Mouse (Mus musculus) forebrain, postnatal 0 days (tissue): Measurements from ENCODE around the gene Mtx1. TPM values are rescaled to one million over a fixed set of nuclear protein-coding genes. Genes with fewer than 3 reads are reported as not detected.
"Not testable (repeated sequence)": the region's sequence is repeated elsewhere in the genome, so short reads cannot be mapped to it uniquely, and the experiment has no call there.

Experiments
- ATAC-seq: fragments of 200-750 bp; cut with Nextera tagmentation; 2 replicates; pipeline ENCODE4 v1.8.0; 2017; ENCODE audit warnings: mild to moderate bottlenecking, moderate library complexity
- DNase-seq: peaks from one replicate; pipeline ENCODE4 v3.0.0-alpha.2; 2015
- H3K27ac ChIP-seq: fragments of 300-500 bp; sonication (generic); 2 replicates; pipeline ENCODE4 v1.5.1; 2014; ENCODE audit warnings: low read depth, mild to moderate bottlenecking, antibody characterized with exemption, low read length, moderate library complexity, mixed read lengths
- H3K27me3 ChIP-seq: fragments of 300-500 bp; sonication (generic); 2 replicates; pipeline ENCODE4 v1.6.1; 2014; ENCODE audit warnings: mild to moderate bottlenecking, low read length, mixed read lengths; ENCODE audit not compliant: insufficient read depth
- H3K36me3 ChIP-seq: fragments of 300-500 bp; sonication (generic); 2 replicates; pipeline ENCODE4 v1.6.1; 2014; ENCODE audit warnings: mild to moderate bottlenecking, moderate library complexity; ENCODE audit not compliant: insufficient read depth
- H3K4me1 ChIP-seq: fragments of 300-500 bp; sonication (generic); 2 replicates; pipeline ENCODE4 v1.6.1; 2014; ENCODE audit warnings: antibody characterized with exemption; ENCODE audit not compliant: insufficient read depth
- H3K4me2 ChIP-seq: fragments of 300-500 bp; sonication (generic); 2 replicates; pipeline ENCODE4 v1.6.1; 2014; ENCODE audit warnings: low read depth, mild to moderate bottlenecking, moderate library complexity
- H3K4me3 ChIP-seq: fragments of 300-500 bp; sonication (generic); 2 replicates; pipeline ENCODE4 v1.5.1; 2014; ENCODE audit warnings: low read depth, low read length, mixed read lengths
- H3K9ac ChIP-seq: fragments of 300-500 bp; sonication (generic); 2 replicates; pipeline ENCODE4 v1.6.1; 2014; ENCODE audit warnings: mild to moderate bottlenecking
- H3K9me3 ChIP-seq: fragments of 300-500 bp; sonication (generic); 2 replicates; pipeline ENCODE4 v1.6.1; 2016; ENCODE audit warnings: low read length
- CTCF ChIP-seq: sonication (generic); IDR thresholded peaks from 2 replicates; pipeline ENCODE4 v1.5.1; 2016; ENCODE audit warnings: antibody characterized with exemption, control low read depth, low read depth
- WGBS: fragments of 180-500 bp; shearing (Covaris S2); extraction: QIAGEN DNeasy Blood & Tissue Kit; methylation state at CpG from one replicate; pipeline ENCODE4 v1.1.7; 2014; 5-methylcytosine and 5-hydroxymethylcytosine counted together
- polyA plus RNA-seq: library from polyadenylated mRNA; unstranded; fragments of >200 nt; fragmentation: Nextera tagmentation; extraction: Ambion mirVana; gene quantifications from 2 replicates; pipeline ENCODE4 v1.2.1, GENCODE M21; 2015
- total RNA-seq: library from RNA; depleted of rRNA; stranded (reverse); fragments of >200 nt; gene quantifications from 2 replicates; pipeline ENCODE4 v1.2.3, GENCODE M21; 2014

Gene Mtx1
- total and polyA plus RNA-seq, 2 experiments from 2014 or later = 167 to 199 TPM

DNA sequence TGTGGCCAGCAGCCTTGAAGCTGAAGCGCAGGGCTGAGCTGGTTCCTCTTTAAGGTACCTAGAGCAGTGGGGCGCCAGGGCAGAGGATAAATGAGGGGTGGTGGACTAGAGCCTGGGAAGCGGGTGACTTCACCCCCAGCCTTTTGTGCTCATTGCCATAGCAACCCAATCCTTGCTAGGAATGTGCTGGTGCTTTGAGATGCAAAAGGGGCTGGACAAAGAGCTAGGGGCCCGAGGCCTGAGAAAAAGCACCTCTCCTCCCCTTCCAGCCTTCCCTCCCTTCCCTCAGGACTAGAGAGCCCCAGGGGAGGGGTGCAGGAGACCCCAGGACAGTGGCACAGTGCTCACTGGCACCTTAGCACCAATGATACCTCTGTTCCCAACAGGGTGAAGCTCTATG, 970 bp downstream of the Mtx1 start:
- 15% methylated on average over 4 of the region's 4 CpGs for whole genome bisulfite sequencing
- DNase-seq = peak; percentile 71

GRCm38 (mm10) chr3:89225321-89225815, 1.5 kb downstream of the Mtx1 start:
- Histone ChIP-seq H3K4me1 (peaks cover 28% of the 10 kb centered on the region), H3K9me3 (no peaks in the 10 kb centered on the region), H3K36me3 (peaks cover 12% of the 10 kb centered on the region; the same call in 1 of the 2 replicates), H3K4me2 (peak overlapping the region; percentile 91), H3K27me3 (no peaks in the 10 kb centered on the region), H3K4me3 (peak overlapping the region; percentile 45), H3K27ac (peak overlapping the region; percentile 80), H3K9ac (peak overlapping the region; percentile 53)
- no peak for DNase-seq
- WGBS = 13% methylated on average over 12 of the region's 12 CpGs
- ATAC-seq = no peak
- TF ChIP-seq CTCF = no peak

More for the DNA sequence above, 970 bp downstream of the Mtx1 start:
- no peak for TF ChIP-seq CTCF
- H3K27ac ChIP-seq = peak overlapping the region; percentile 80
- peaks cover 12% of the 10 kb centered on the region; the same call in 1 of the 2 replicates for H3K36me3 ChIP-seq
- peak overlapping the region; percentile 91 for H3K4me2 ChIP-seq
- no peaks in the 10 kb centered on the region for H3K9me3 ChIP-seq
- H3K4me1 ChIP-seq = peaks cover 28% of the 10 kb centered on the region
- H3K27me3 ChIP-seq = no peaks in the 10 kb centered on the region
- H3K4me3 ChIP-seq = peak overlapping the region; percentile 45
- ATAC-seq = peak; percentile 45
- H3K9ac ChIP-seq = peak overlapping the region; percentile 53

GRCm38 (mm10) chr3:89224796-89225195, 2.1 kb downstream of the Mtx1 start:
- Histone ChIP-seq H3K27me3 (no peaks in the 10 kb centered on the region), H3K9me3 (no peaks in the 10 kb centered on the region), H3K4me1 (peaks cover 28% of the 10 kb centered on the region), H3K9ac (peak overlapping the region; percentile 53), H3K4me2 (peak overlapping the region; percentile 91), H3K36me3 (peaks cover 15% of the 10 kb centered on the region), H3K4me3 (peak overlapping the region; percentile 45; the same call in 1 of the 2 replicates), H3K27ac (peak overlapping the region; percentile 80)
- DNase-seq (no peak), ATAC-seq (no peak)
- TF ChIP-seq CTCF = no peak
- WGBS = 20% methylated on average over 11 of the region's 11 CpGs

GRCm38 (mm10) chr3:89221167-89221566, 5.7 kb downstream of the Mtx1 start:
- WGBS = 58% methylated on average over 5 of the region's 5 CpGs
- DNase-seq (no peak), ATAC-seq (no peak)
- Histone ChIP-seq H3K27ac (no peak overlapping the region), H3K4me1 (peaks cover 10% of the 10 kb centered on the region), H3K9ac (no peak overlapping the region), H3K9me3 (no peaks in the 10 kb centered on the region), H3K4me2 (no peak overlapping the region), H3K4me3 (no peak overlapping the region), H3K36me3 (peaks cover 23% of the 10 kb centered on the region), H3K27me3 (no peaks in the 10 kb centered on the region)
- no peak for TF ChIP-seq CTCF

DNA sequence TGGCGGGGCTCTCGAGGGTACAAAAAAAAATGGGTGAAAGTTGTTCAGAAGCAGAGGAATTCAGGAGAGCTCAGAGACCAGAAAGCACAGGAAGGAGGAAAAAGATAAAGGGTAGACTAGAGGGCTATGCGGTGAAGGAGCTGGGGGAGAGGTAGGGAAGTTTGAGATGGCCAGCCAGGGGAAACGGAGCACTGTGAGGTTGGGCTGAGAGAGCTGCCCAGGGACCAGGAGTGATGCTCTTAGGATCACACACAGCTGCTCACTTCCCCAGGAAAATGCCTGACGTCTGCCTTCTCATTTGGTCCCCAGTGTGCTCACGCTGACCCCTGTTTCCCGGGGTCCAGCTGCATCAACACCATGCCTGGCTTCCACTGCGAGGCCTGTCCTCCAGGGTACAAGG, 7.3 kb downstream of the Mtx1 start:
- no peaks in the 10 kb centered on the region for H3K27me3 ChIP-seq
- H3K4me3 ChIP-seq = no peak overlapping the region
- WGBS = 50% methylated on average over 8 of the region's 8 CpGs
- TF ChIP-seq CTCF = no peak
- no peak overlapping the region for H3K9ac ChIP-seq
- H3K36me3 ChIP-seq = peaks cover 23% of the 10 kb centered on the region
- no peaks in the 10 kb centered on the region for H3K9me3 ChIP-seq
- no peak overlapping the region for H3K4me2 ChIP-seq
- ATAC-seq (no peak), DNase-seq (no peak)
- H3K4me1 ChIP-seq = no peaks in the 10 kb centered on the region
- no peak overlapping the region; the same call in 1 of the 2 replicates for H3K27ac ChIP-seq

GRCm38 (mm10) chr3:89218271-89218670, 8.6 kb downstream of the Mtx1 start:
- H3K27ac ChIP-seq = no peak overlapping the region
- 41% methylated on average over 1 of the region's 1 CpGs for WGBS

GRCm38 (mm10) chr3:89216407-89216806, 10.5 kb downstream of the Mtx1 start:
- not testable (repeated sequence) for H3K9me3 ChIP-seq, H3K27me3 ChIP-seq, ATAC-seq, DNase-seq, H3K9ac ChIP-seq, H3K27ac ChIP-seq, H3K4me1 ChIP-seq, H3K4me3 ChIP-seq
- Histone ChIP-seq H3K4me2 (peak overlapping the region; percentile 84; the same call in 1 of the 2 replicates), H3K36me3 (peaks cover 16% of the 10 kb centered on the region)
- 66% methylated on average over 7 of the region's 7 CpGs for WGBS

More at GRCm38 (mm10) chr3:89218271-89218670, 8.6 kb downstream of the Mtx1 start:
- Histone ChIP-seq H3K4me3 (no peak overlapping the region), H3K4me1 (peaks cover 1% of the 10 kb centered on the region), H3K9me3 (no peaks in the 10 kb centered on the region), H3K36me3 (peaks cover 23% of the 10 kb centered on the region), H3K4me2 (no peak overlapping the region), H3K9ac (no peak overlapping the region), H3K27me3 (no peaks in the 10 kb centered on the region)
- ATAC-seq (no peak), DNase-seq (no peak)
- TF ChIP-seq CTCF = no peak
